ENCODE assay signal across 10 mouse cellular contexts in the genomic region with DNA sequence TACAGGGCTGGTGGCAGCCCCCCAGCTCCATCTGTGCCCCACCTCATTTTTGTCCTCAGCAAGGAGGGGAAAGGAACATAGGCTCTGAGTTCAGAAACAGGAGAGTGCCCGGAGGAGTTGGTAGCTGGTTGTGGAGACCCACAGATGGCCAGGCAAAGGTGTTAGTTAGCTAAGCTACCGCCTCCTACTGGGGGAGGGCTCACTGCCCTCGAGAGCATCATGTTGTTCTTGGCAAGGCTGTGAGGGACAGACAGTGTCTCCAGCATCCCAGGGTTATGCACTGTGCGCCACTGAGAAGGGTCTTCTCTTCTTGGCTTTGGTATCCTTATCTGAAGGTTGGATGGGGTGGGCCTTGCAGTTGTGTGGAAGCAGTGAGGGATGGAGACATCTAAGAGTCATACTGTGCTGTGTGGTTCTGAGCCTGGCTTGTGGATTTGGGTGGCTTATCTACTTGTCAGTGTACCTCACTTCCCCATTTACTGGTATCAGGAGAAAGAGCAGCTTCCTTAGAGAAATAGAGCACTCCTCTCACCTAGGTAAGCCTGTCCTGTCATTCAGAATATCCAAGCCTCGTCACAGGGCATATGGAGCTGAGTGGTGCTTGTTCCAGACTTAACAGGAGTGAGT.
DNase-seq lines count a peak whose midpoint lies in the region; ATAC-seq and TF ChIP-seq lines count a peak whose summit lies in the region.
"Had no signal": no experiment of that assay in that cellular context is flagged by ENCODE, and none has a peak within 500 bp of the region (broad histone marks: within the 10 kb centered on the region; RNA-seq: fewer than 3 reads in every experiment).

No protein-coding gene starts in this region.

- peaks cover 23% of the 10 kb centered on the region for H3K4me1 ChIP-seq in heart, adult 2 months (ENCODE audit: control insufficient read depth, insufficient read depth, low read length)
- H3K4me1 ChIP-seq in lung, embryonic 16.5 days (replicated peaks; ENCODE audit: control insufficient read depth, insufficient read depth, low read length) = peaks cover 74% of the 10 kb centered on the region
- H3K4me1 ChIP-seq in heart, postnatal 0 days (ENCODE audit: control insufficient read depth, insufficient read depth) = peaks cover 78% of the 10 kb centered on the region
- peaks cover 67% of the 10 kb centered on the region for H3K4me1 ChIP-seq in stomach, embryonic 15.5 days

- peaks cover 4% of the 10 kb centered on the region; the same call in 1 of the 2 replicates for H3K79me2 ChIP-seq in heart, adult 2 months (replicated peaks; ENCODE audit: control insufficient read depth, insufficient read depth, low read length)

- 48% methylated on average over 5 of the region's 5 CpGs for WGBS in heart, adult 2 months
- 56% methylated on average over 5 of the region's 5 CpGs for WGBS in lung, embryonic 16.5 days
- 48% methylated on average over 5 of the region's 5 CpGs for WGBS in heart, postnatal 0 days
- WGBS in stomach, embryonic 15.5 days = 64% methylated on average over 5 of the region's 5 CpGs

- no peak for TF ChIP-seq POLR2A in heart, adult 2 months (IDR thresholded peaks at IDR 0.05; ENCODE audit: insufficient read depth, low read depth, low read length)

- no peaks in the 10 kb centered on the region for H3K36me3 ChIP-seq in heart, adult 2 months (ENCODE audit: control insufficient read depth, insufficient read depth, low read length)
- no peaks in the 10 kb centered on the region for H3K36me3 ChIP-seq in lung, embryonic 16.5 days (ENCODE audit: control insufficient read depth, insufficient read depth, low read length)
- no peaks in the 10 kb centered on the region for H3K36me3 ChIP-seq in heart, postnatal 0 days (replicated peaks; ENCODE audit: control insufficient read depth, insufficient read depth, low read length)
- H3K36me3 ChIP-seq in stomach, embryonic 15.5 days = no peaks in the 10 kb centered on the region

- peak overlapping the region; percentile 84 for H3K9ac ChIP-seq in heart, adult 2 months (ENCODE audit: low read depth, low read length)
- no peak overlapping the region for H3K9ac ChIP-seq in lung, embryonic 16.5 days (ENCODE audit: low read length)
- no peak overlapping the region for H3K9ac ChIP-seq in heart, postnatal 0 days (replicated peaks; ENCODE audit: low read depth, low read length)
- no peak overlapping the region for H3K9ac ChIP-seq in stomach, embryonic 15.5 days

- peak overlapping the region; percentile 65 for H3K4me2 ChIP-seq in lung, embryonic 16.5 days (ENCODE audit: low read depth, low read length)
- H3K4me2 ChIP-seq in heart, postnatal 0 days (ENCODE audit: low read depth, low read length) = peak overlapping the region; percentile 96
- H3K4me2 ChIP-seq in stomach, embryonic 15.5 days = peak overlapping the region; percentile 77

- no peak for ATAC-seq in lung, embryonic 16.5 days (ENCODE audit: low read depth)
- no peak for ATAC-seq in heart, postnatal 0 days (ENCODE audit: insufficient read depth, low read depth)
- ATAC-seq in stomach, embryonic 15.5 days (ENCODE audit: insufficient read depth, low FRiP score, low read depth) = no peak

- intact Hi-C loops in heart, adult 2 months (cut with DNase I) = no loop called here

- no peaks in the 10 kb centered on the region for H3K27me3 ChIP-seq in heart, adult 2 months (ENCODE audit: control insufficient read depth, insufficient read depth, low read length)
- H3K27me3 ChIP-seq in lung, embryonic 16.5 days (ENCODE audit: control insufficient read depth, insufficient read depth, low read depth, low read length) = no peaks in the 10 kb centered on the region
- H3K27me3 ChIP-seq in heart, postnatal 0 days (ENCODE audit: control insufficient read depth, insufficient read depth, low read length) = no peaks in the 10 kb centered on the region
- no peaks in the 10 kb centered on the region for H3K27me3 ChIP-seq in stomach, embryonic 15.5 days (replicated peaks)

- peak; percentile 52 for TF ChIP-seq CTCF in heart, adult 2 months (IDR thresholded peaks at IDR 0.05)
- TF ChIP-seq CTCF in heart, postnatal 0 days (IDR thresholded peaks at IDR 0.05; ENCODE audit: low read depth) = peak; percentile 27

- no peak for DNase-seq in heart, adult 2 months
- DNase-seq in heart, postnatal 4 days = no peak
- no peak for DNase-seq in lung, postnatal 36 days
- no peak for DNase-seq in heart, postnatal 0 days (ENCODE audit: low spot score)
- no peak for DNase-seq in T-cell, adult 2 months (ENCODE audit: low spot score)
- DNase-seq in frontal cortex, postnatal 10 days (ENCODE audit: low spot score in 2 of 2) = no peak
- DNase-seq: kidney, adult 18-20 months; lung, adult 18-20 months had no signal

- peak overlapping the region; percentile 69 for H3K4me3 ChIP-seq in heart, adult 2 months
- H3K4me3 ChIP-seq in lung, embryonic 16.5 days (ENCODE audit: low read length) = no peak overlapping the region
- H3K4me3 ChIP-seq in heart, postnatal 0 days (ENCODE audit: low read depth, low read length) = peak overlapping the region; percentile 81; the same call in 1 of the 2 replicates
- H3K4me3 ChIP-seq in stomach, embryonic 15.5 days (replicated peaks) = no peak overlapping the region

- H3K9me3 ChIP-seq in lung, embryonic 16.5 days (ENCODE audit: control insufficient read depth, low read length) = no peaks in the 10 kb centered on the region
- no peaks in the 10 kb centered on the region for H3K9me3 ChIP-seq in heart, postnatal 0 days (replicated peaks; ENCODE audit: control insufficient read depth, low read length)
- no peaks in the 10 kb centered on the region for H3K9me3 ChIP-seq in stomach, embryonic 15.5 days

- TF ChIP-seq EP300 in heart, adult 2 months (IDR thresholded peaks at IDR 0.05; ENCODE audit: insufficient read depth, low read depth, low read length) = 0 out of 2 replicates have a peak, but pooled peaks have one; percentile 35
- no peak for TF ChIP-seq EP300 in heart, postnatal 0 days (IDR thresholded peaks at IDR 0.05; ENCODE audit: low read depth)

- H3K27ac ChIP-seq in heart, adult 2 months = peak overlapping the region; percentile 91
- no peak overlapping the region for H3K27ac ChIP-seq in lung, embryonic 16.5 days (ENCODE audit: low read length)
- no peak overlapping the region for H3K27ac ChIP-seq in heart, postnatal 0 days (ENCODE audit: low read depth)
- H3K27ac ChIP-seq in stomach, embryonic 15.5 days = no peak overlapping the region

Comparison
In these comparisons a context has a peak if more than half of its experiments do, and no peak if none do; other contexts are left out.
1. H3K4me3 ChIP-seq: peak in heart, adult 2 months (single experiment) and heart, postnatal 0 days (single experiment); none in lung, embryonic 16.5 days (single experiment) and stomach, embryonic 15.5 days (single experiment).
2. Peak in every context shown above with its lines, with median percentiles within 50 percentile points of each other: H3K4me2 ChIP-seq.